Mouse (Mus musculus): ENCODE results near the gene Sgpl1. TPM values are rescaled to one million over a fixed set of nuclear protein-coding genes. Genes with fewer than 3 reads are reported as not detected.

The Sgpl1 gene
- polyA plus RNA-seq, 1 experiment from 2014 or later, result 42.8 TPM

- H3K4me3 ChIP-seq (ENCODE audit: low read depth, low read length), result peak overlapping the region; percentile 58
- H3K36me3 ChIP-seq (ENCODE audit: control insufficient read depth, insufficient read depth, low read length), result no peaks in the 10 kb centered on the region
- ATAC-seq, result peak; percentile 65
- peak overlapping the region; percentile 92 for H3K9ac ChIP-seq (ENCODE audit: low read depth, low read length)
- peaks cover 4% of the 10 kb centered on the region for H3K4me1 ChIP-seq (ENCODE audit: control insufficient read depth, insufficient read depth, low read length)
- WGBS, result under 1% methylated on average over 28 of the region's 53 CpGs
- no peaks in the 10 kb centered on the region for H3K27me3 ChIP-seq (ENCODE audit: control insufficient read depth, insufficient read depth, low read depth, low read length)
- peak overlapping the region; percentile 86 for H3K27ac ChIP-seq (ENCODE audit: low read length)
- H3K9me3 ChIP-seq (replicated peaks; ENCODE audit: control insufficient read depth, low read length, poor library complexity, severe bottlenecking), result no peaks in the 10 kb centered on the region
- H3K4me2 ChIP-seq (ENCODE audit: low read length), result peak overlapping the region; percentile 58
Measured at GRCm38 (mm10) chr10:61146119-61146806, 1.2 kb downstream of the Sgpl1 start.

GRCm38 (mm10) chr10:61145766-61146118, 1.8 kb downstream of the Sgpl1 start:
- Histone ChIP-seq H3K9me3 (replicated peaks; ENCODE audit: control insufficient read depth, low read length, poor library complexity, severe bottlenecking) (no peaks in the 10 kb centered on the region), H3K4me2 (ENCODE audit: low read length) (peak overlapping the region; percentile 58), H3K27me3 (ENCODE audit: control insufficient read depth, insufficient read depth, low read depth, low read length) (no peaks in the 10 kb centered on the region), H3K4me1 (ENCODE audit: control insufficient read depth, insufficient read depth, low read length) (peaks cover 4% of the 10 kb centered on the region), H3K4me3 (ENCODE audit: low read depth, low read length) (peak overlapping the region; percentile 58), H3K27ac (ENCODE audit: low read length) (peak overlapping the region; percentile 86), H3K36me3 (ENCODE audit: control insufficient read depth, insufficient read depth, low read length) (no peaks in the 10 kb centered on the region), H3K9ac (ENCODE audit: low read depth, low read length) (peak overlapping the region; percentile 92)
- no peak for ATAC-seq
- WGBS, result 0% methylated on average over 3 of the region's 3 CpGs

DNA sequence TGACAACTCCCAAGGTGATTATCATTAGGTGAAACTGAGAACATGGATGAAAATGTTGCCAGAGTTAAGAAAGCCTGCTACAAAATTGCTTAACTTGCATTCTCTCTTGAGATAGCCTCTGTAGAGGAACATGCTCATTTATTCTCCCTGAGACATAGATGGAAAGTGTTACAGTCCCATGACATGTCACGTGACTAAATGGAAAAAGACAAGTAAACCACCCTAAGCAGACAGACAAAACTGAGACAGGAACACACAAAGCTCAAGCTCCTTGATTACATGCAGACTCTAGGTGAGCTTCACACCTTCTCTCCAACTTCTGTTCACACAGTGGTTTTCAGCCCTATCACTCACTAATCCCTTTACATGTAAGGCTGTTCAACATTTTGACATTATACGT, 4.2 kb downstream of the Sgpl1 start:
- H3K27ac ChIP-seq (ENCODE audit: low read length), result no peak overlapping the region
- no peaks in the 10 kb centered on the region for H3K9me3 ChIP-seq (replicated peaks; ENCODE audit: control insufficient read depth, low read length, poor library complexity, severe bottlenecking)
- ATAC-seq, result no peak
- H3K4me1 ChIP-seq (ENCODE audit: control insufficient read depth, insufficient read depth, low read length), result peaks cover 4% of the 10 kb centered on the region
- 91% methylated on average over 2 of the region's 2 CpGs for WGBS
- H3K4me3 ChIP-seq (ENCODE audit: low read depth, low read length), result no peak overlapping the region
- no peak overlapping the region for H3K9ac ChIP-seq (ENCODE audit: low read depth, low read length)
- H3K27me3 ChIP-seq (ENCODE audit: control insufficient read depth, insufficient read depth, low read depth, low read length), result no peaks in the 10 kb centered on the region
- no peaks in the 10 kb centered on the region for H3K36me3 ChIP-seq (ENCODE audit: control insufficient read depth, insufficient read depth, low read length)
- H3K4me2 ChIP-seq (ENCODE audit: low read length), result no peak overlapping the region

DNA sequence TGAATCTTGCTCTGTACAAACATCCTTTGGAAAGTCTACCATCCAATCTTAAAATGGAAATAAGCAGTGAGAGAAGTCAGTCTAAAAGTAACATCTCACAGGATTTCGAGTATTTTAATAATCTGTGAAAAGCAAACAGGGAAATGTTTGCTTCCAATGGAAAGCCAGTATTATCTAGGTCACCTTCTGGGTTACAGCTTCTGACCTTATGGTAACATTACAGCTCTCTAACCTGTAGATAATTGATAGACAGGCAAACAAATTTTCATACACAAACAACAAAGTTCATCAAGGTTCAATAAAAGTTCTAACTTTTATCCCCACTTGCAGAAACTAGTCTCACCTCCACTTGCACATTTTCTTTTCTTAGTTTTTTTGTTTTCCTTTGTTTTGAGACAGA, 9.9 kb downstream of the Sgpl1 start:
- H3K27me3 ChIP-seq (ENCODE audit: control insufficient read depth, insufficient read depth, low read depth, low read length), result no peaks in the 10 kb centered on the region
- no peak overlapping the region for H3K4me2 ChIP-seq (ENCODE audit: low read length)
- H3K4me1 ChIP-seq (ENCODE audit: control insufficient read depth, insufficient read depth, low read length), result no peaks in the 10 kb centered on the region
- no peak for ATAC-seq
- H3K9me3 ChIP-seq (replicated peaks; ENCODE audit: control insufficient read depth, low read length, poor library complexity, severe bottlenecking), result no peaks in the 10 kb centered on the region
- H3K27ac ChIP-seq (ENCODE audit: low read length), result no peak overlapping the region
- 0 out of 2 replicates have a peak, but pooled peaks cover 2% of the 10 kb centered on the region for H3K36me3 ChIP-seq (ENCODE audit: control insufficient read depth, insufficient read depth, low read length)
- no peak overlapping the region for H3K4me3 ChIP-seq (ENCODE audit: low read depth, low read length)
- WGBS, result 81% methylated on average over 1 of the region's 1 CpGs
- H3K9ac ChIP-seq (ENCODE audit: low read depth, low read length), result no peak overlapping the region

- ATAC-seq, result no peak
- Histone ChIP-seq H3K9me3 (replicated peaks; ENCODE audit: control insufficient read depth, low read length, poor library complexity, severe bottlenecking) (no peaks in the 10 kb centered on the region), H3K9ac (ENCODE audit: low read depth, low read length) (no peak overlapping the region), H3K27me3 (ENCODE audit: control insufficient read depth, insufficient read depth, low read depth, low read length) (no peaks in the 10 kb centered on the region), H3K27ac (ENCODE audit: low read length) (no peak overlapping the region), H3K4me3 (ENCODE audit: low read depth, low read length) (no peak overlapping the region), H3K36me3 (ENCODE audit: control insufficient read depth, insufficient read depth, low read length) (0 out of 2 replicates have a peak, but pooled peaks cover 2% of the 10 kb centered on the region), H3K4me2 (ENCODE audit: low read length) (no peak overlapping the region), H3K4me1 (ENCODE audit: control insufficient read depth, insufficient read depth, low read length) (no peaks in the 10 kb centered on the region)
- 64% methylated on average over 3 of the region's 3 CpGs for WGBS
Measured at GRCm38 (mm10) chr10:61135226-61135839, 12.2 kb downstream of the Sgpl1 start.

- Histone ChIP-seq H3K9ac (ENCODE audit: low read depth, low read length) (no peak overlapping the region), H3K4me2 (ENCODE audit: low read length) (no peak overlapping the region), H3K4me1 (ENCODE audit: control insufficient read depth, insufficient read depth, low read length) (no peaks in the 10 kb centered on the region), H3K27me3 (ENCODE audit: control insufficient read depth, insufficient read depth, low read depth, low read length) (no peaks in the 10 kb centered on the region), H3K27ac (ENCODE audit: low read length) (no peak overlapping the region), H3K4me3 (ENCODE audit: low read depth, low read length) (no peak overlapping the region), H3K36me3 (ENCODE audit: control insufficient read depth, insufficient read depth, low read length) (0 out of 2 replicates have a peak, but pooled peaks cover 2% of the 10 kb centered on the region), H3K9me3 (replicated peaks; ENCODE audit: control insufficient read depth, low read length, poor library complexity, severe bottlenecking) (no peaks in the 10 kb centered on the region)
- 67% methylated on average over 4 of the region's 4 CpGs for WGBS
- ATAC-seq, result no peak
Measured at GRCm38 (mm10) chr10:61134041-61134440, 13.5 kb downstream of the Sgpl1 start.

DNA sequence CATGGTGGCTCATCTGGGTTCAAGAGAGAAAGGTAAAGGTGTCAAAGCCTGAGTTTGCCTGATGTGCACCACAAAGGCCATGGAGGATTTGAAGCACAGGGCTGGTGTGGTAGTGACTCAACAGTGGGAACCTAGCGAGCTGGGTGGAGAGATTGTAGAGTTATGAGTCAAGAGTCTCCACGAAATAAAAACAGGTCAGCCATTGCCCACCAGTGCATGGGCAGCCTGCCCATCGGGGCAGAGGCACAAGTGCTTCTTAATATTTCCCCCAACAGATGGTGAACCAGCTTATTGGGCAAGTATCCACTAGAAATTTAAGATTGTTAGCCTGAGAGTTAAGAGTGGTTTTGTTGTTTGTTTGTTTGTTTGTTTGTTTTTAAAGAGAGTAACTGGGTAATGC, 16.5 kb downstream of the Sgpl1 start:
- H3K27me3 ChIP-seq (ENCODE audit: control insufficient read depth, insufficient read depth, low read depth, low read length), result no peaks in the 10 kb centered on the region
- no peak overlapping the region for H3K4me2 ChIP-seq (ENCODE audit: low read length)
- 88% methylated on average over 3 of the region's 3 CpGs for WGBS
- H3K9me3 ChIP-seq (replicated peaks; ENCODE audit: control insufficient read depth, low read length, poor library complexity, severe bottlenecking), result no peaks in the 10 kb centered on the region
- H3K36me3 ChIP-seq (ENCODE audit: control insufficient read depth, insufficient read depth, low read length), result peaks cover 5% of the 10 kb centered on the region
- H3K4me1 ChIP-seq (ENCODE audit: control insufficient read depth, insufficient read depth, low read length), result no peaks in the 10 kb centered on the region
- no peak overlapping the region for H3K4me3 ChIP-seq (ENCODE audit: low read depth, low read length)
- ATAC-seq, result no peak
- H3K27ac ChIP-seq (ENCODE audit: low read length), result no peak overlapping the region
- no peak overlapping the region for H3K9ac ChIP-seq (ENCODE audit: low read depth, low read length)

- Histone ChIP-seq H3K4me1 (ENCODE audit: control insufficient read depth, insufficient read depth, low read length) (no peaks in the 10 kb centered on the region), H3K9me3 (replicated peaks; ENCODE audit: control insufficient read depth, low read length, poor library complexity, severe bottlenecking) (no peaks in the 10 kb centered on the region), H3K4me3 (ENCODE audit: low read depth, low read length) (no peak overlapping the region), H3K27ac (ENCODE audit: low read length) (no peak overlapping the region), H3K36me3 (ENCODE audit: control insufficient read depth, insufficient read depth, low read length) (peaks cover 5% of the 10 kb centered on the region), H3K4me2 (ENCODE audit: low read length) (no peak overlapping the region), H3K9ac (ENCODE audit: low read depth, low read length) (no peak overlapping the region), H3K27me3 (ENCODE audit: control insufficient read depth, insufficient read depth, low read depth, low read length) (no peaks in the 10 kb centered on the region)
- no peak for ATAC-seq
- 89% methylated on average over 1 of the region's 1 CpGs for WGBS
Measured at GRCm38 (mm10) chr10:61128701-61129365, 18.7 kb downstream of the Sgpl1 start.

- Histone ChIP-seq H3K9me3 (replicated peaks; ENCODE audit: control insufficient read depth, low read length, poor library complexity, severe bottlenecking) (no peaks in the 10 kb centered on the region), H3K9ac (ENCODE audit: low read depth, low read length) (no peak overlapping the region), H3K4me2 (ENCODE audit: low read length) (no peak overlapping the region), H3K4me1 (ENCODE audit: control insufficient read depth, insufficient read depth, low read length) (no peaks in the 10 kb centered on the region), H3K4me3 (ENCODE audit: low read depth, low read length) (no peak overlapping the region), H3K27me3 (ENCODE audit: control insufficient read depth, insufficient read depth, low read depth, low read length) (no peaks in the 10 kb centered on the region), H3K36me3 (ENCODE audit: control insufficient read depth, insufficient read depth, low read length) (peaks cover 15% of the 10 kb centered on the region), H3K27ac (ENCODE audit: low read length) (no peak overlapping the region)
- WGBS, result 92% methylated on average over 2 of the region's 2 CpGs
- ATAC-seq, result no peak
Measured at GRCm38 (mm10) chr10:61124462-61124861, 23.0 kb downstream of the Sgpl1 start.

All from midbrain, embryonic 16.5 days (tissue).